Mouse (Mus musculus) embryonic fibroblast, embryonic 13.5 days (primary cell): ENCODE measurements around the gene Dnm1l. TPM values are rescaled to one million over a fixed set of nuclear protein-coding genes. Genes with fewer than 3 reads are reported as not detected.

Experiments
- H3K27ac ChIP-seq: 2 replicates; pipeline ENCODE4 v1.5.1; 2012; ENCODE audit warnings: low read length, control low read depth, inconsistent platforms; ENCODE audit not compliant: insufficient read depth
- H3K4me1 ChIP-seq: 2 replicates; pipeline ENCODE4 v1.6.1; 2011; ENCODE audit warnings: low read length; ENCODE audit not compliant: control insufficient read depth, insufficient read depth
- H3K4me3 ChIP-seq: 2 replicates; pipeline ENCODE4 v1.5.1; 2011; ENCODE audit warnings: mild to moderate bottlenecking, control low read depth, low read length; ENCODE audit not compliant: insufficient read depth
- CTCF ChIP-seq: IDR thresholded peaks from 2 replicates; pipeline ENCODE4 v1.5.1; 2011; ENCODE audit warnings: mild to moderate bottlenecking, control low read depth, low read length, moderate library complexity, borderline replicate concordance; ENCODE audit not compliant: insufficient read depth
- POLR2A ChIP-seq: IDR thresholded peaks from 2 replicates; pipeline ENCODE4 v1.6.1; 2011; ENCODE audit warnings: low read depth, mild to moderate bottlenecking, control low read depth, low read length, moderate library complexity
- polyA plus RNA-seq: library from polyadenylated mRNA; stranded (reverse); fragments of >200 nt; gene quantifications from 2 replicates; pipeline ENCODE4 v1.2.4, GENCODE M21; 2011; ENCODE audit warnings: low read depth; ENCODE audit not compliant: missing spikeins, insufficient read length

Dnm1l gene
- polyA plus RNA-seq, 1 experiment: 105 TPM

DNA sequence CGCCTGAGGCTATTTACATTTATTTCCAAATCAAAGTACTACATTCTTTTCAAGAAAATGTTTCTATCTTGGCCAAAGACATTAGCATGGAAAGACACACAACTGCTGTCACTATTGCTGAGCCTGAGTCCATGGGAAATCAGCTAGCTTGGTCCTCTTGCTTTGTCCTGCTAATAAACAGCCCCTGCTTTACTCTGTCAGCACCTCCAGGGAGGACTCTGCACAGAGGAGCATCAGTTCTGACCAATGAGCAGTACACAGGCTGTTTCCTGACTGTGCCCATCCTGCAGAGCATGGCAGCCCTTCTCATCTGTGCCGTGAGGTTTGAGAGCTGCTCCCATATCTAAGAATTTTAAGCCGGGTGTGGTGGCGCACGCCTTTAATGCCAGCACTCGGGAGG, 85.0 kb downstream of the Dnm1l start:
- no peak for TF ChIP-seq POLR2A
- TF ChIP-seq CTCF: no peak
- H3K4me1 ChIP-seq: no peaks in the 10 kb centered on the region
- H3K4me3 ChIP-seq: no peak overlapping the region
- H3K27ac ChIP-seq: no peak overlapping the region

DNA sequence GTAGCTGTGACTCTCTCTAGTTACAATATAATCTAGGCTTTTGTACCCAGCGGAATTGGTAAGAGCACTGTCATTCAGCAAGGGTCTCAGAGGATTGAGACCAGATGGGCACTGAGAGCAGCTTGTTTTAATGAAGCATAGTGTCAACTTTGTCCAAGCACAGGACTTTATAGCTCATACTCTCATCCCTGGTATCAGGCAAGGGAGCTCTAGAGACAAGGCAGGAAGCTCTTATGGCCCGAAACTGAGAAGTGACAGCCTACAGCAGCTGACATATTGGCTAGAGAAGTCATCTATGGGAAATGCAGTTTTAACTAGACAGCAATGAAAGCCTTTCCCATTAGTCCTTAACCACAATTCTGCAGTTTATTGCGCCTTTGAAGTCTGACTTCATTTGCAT, 85.8 kb downstream of the Dnm1l start:
- no peak for TF ChIP-seq POLR2A
- no peak for TF ChIP-seq CTCF
- no peak overlapping the region for H3K27ac ChIP-seq
- no peaks in the 10 kb centered on the region for H3K4me1 ChIP-seq
- no peak overlapping the region for H3K4me3 ChIP-seq

GRCm38 (mm10) chr16:16262436-16262835, 96.3 kb downstream of the Dnm1l start:
- no peak for TF ChIP-seq CTCF
- TF ChIP-seq POLR2A: no peak
- Histone ChIP-seq H3K4me1 (no peaks in the 10 kb centered on the region; the same call in 1 of the 2 replicates), H3K27ac (no peak overlapping the region), H3K4me3 (no peak overlapping the region)

Other genes starting within 250 kb of the Dnm1l start
- 14.0 and 25.8 TPM in 2 replicates for gene Pkp2, start 145.6 kb downstream of the Dnm1l start, polyA plus RNA-seq
- 20.7 and 27.8 TPM in 2 replicates for gene Yars2, start 56.0 kb downstream of the Dnm1l start, polyA plus RNA-seq
- 5.4 and 6.7 TPM in 2 replicates for gene Fgd4, start 241.6 kb upstream of the Dnm1l start, polyA plus RNA-seq